Mouse (Mus musculus) forebrain, embryonic 11.5 days (tissue): ENCODE data around the gene Fhl2. TPM values are rescaled to one million over a fixed set of nuclear protein-coding genes. Genes with fewer than 3 reads are reported as not detected.
"Not testable (repeated sequence)": the region's sequence is repeated elsewhere in the genome, so short reads cannot be mapped to it uniquely, and the experiment has no call there.

ENCODE experiments used
- ATAC-seq: fragments of 200-750 bp; cut with Nextera tagmentation; replicated peaks from 2 replicates; pipeline ENCODE4 v1.8.0; 2017; ENCODE audit warnings: moderate TSS enrichment; ENCODE audit not compliant: low FRiP score
- DNase-seq: peaks from one replicate; pipeline ENCODE4 v3.0.0-alpha.2; 2017; ENCODE audit warnings: low spot score
- H3K27ac ChIP-seq: fragments of 300-500 bp; sonication (generic); 2 replicates; pipeline ENCODE4 v1.5.1; 2014; ENCODE audit warnings: low read depth, low read length
- H3K27me3 ChIP-seq: fragments of 300-500 bp; sonication (generic); 2 replicates; pipeline ENCODE4 v1.6.1; 2014; ENCODE audit warnings: mild to moderate bottlenecking, low read length, mixed read lengths; ENCODE audit not compliant: control insufficient read depth, insufficient read depth
- H3K36me3 ChIP-seq: fragments of 300-500 bp; sonication (generic); 2 replicates; pipeline ENCODE4 v1.6.1; 2014; ENCODE audit warnings: mild to moderate bottlenecking, low read length, moderate library complexity, mixed read lengths; ENCODE audit not compliant: control insufficient read depth, insufficient read depth
- H3K4me1 ChIP-seq: fragments of 300-500 bp; sonication (generic); replicated peaks from 2 replicates; pipeline ENCODE4 v1.6.1; 2014; ENCODE audit warnings: low read length, mixed read lengths; ENCODE audit not compliant: control insufficient read depth, insufficient read depth
- H3K4me2 ChIP-seq: fragments of 300-500 bp; sonication (generic); 2 replicates; pipeline ENCODE4 v1.6.1; 2014; ENCODE audit warnings: low read depth, mild to moderate bottlenecking, low read length, moderate library complexity, mixed read lengths; ENCODE audit not compliant: severe bottlenecking
- H3K4me3 ChIP-seq: fragments of 300-500 bp; sonication (generic); 2 replicates; pipeline ENCODE4 v1.5.1; 2014; ENCODE audit warnings: low read depth, low read length
- H3K9ac ChIP-seq: fragments of 300-500 bp; sonication (generic); 2 replicates; pipeline ENCODE4 v1.6.1; 2014; ENCODE audit warnings: low read length
- H3K9me3 ChIP-seq: fragments of 300-500 bp; sonication (generic); 2 replicates; pipeline ENCODE4 v1.6.1; 2016; ENCODE audit warnings: low read length, mixed read lengths; ENCODE audit not compliant: control insufficient read depth
- WGBS: fragments of 180-500 bp; shearing (Covaris S2); extraction: QIAGEN DNeasy Blood & Tissue Kit; methylation state at CpG from one replicate; pipeline ENCODE4 v1.1.7; 2014; 5-methylcytosine and 5-hydroxymethylcytosine counted together
- polyA plus RNA-seq: library from polyadenylated mRNA; unstranded; fragments of >200 nt; fragmentation: Nextera tagmentation; extraction: Ambion mirVana; gene quantifications from 2 replicates; pipeline ENCODE4 v1.2.1, GENCODE M21; 2014

The Fhl2 gene
- polyA plus RNA-seq, 1 experiment from 2014 or later, result 4.0 TPM

- no peaks in the 10 kb centered on the region for H3K9me3 ChIP-seq
- no peak overlapping the region for H3K4me2 ChIP-seq
- WGBS, result 90% methylated on average over 11 of the region's 11 CpGs
Measured at GRCm38 (mm10) chr1:43141555-43141961, 55.2 kb downstream of the Fhl2 start.

GRCm38 (mm10) chr1:43139587-43140266, 57.1 kb downstream of the Fhl2 start:
- peak; percentile 82 for ATAC-seq
- Histone ChIP-seq H3K9ac (no peak overlapping the region), H3K4me3 (no peak overlapping the region), H3K36me3 (no peaks in the 10 kb centered on the region), H3K4me1 (no peaks in the 10 kb centered on the region), H3K27ac (no peak overlapping the region), H3K9me3 (no peaks in the 10 kb centered on the region), H3K4me2 (no peak overlapping the region), H3K27me3 (no peaks in the 10 kb centered on the region)
- 52% methylated on average over 8 of the region's 8 CpGs for WGBS
- DNase-seq, result peak; percentile 94

More at GRCm38 (mm10) chr1:43141555-43141961, 55.2 kb downstream of the Fhl2 start:
- Histone ChIP-seq H3K9ac (no peak overlapping the region), H3K27me3 (no peaks in the 10 kb centered on the region), H3K27ac (no peak overlapping the region), H3K4me1 (no peaks in the 10 kb centered on the region), H3K4me3 (no peak overlapping the region), H3K36me3 (no peaks in the 10 kb centered on the region)
- ATAC-seq, result no peak
- no peak for DNase-seq

DNA sequence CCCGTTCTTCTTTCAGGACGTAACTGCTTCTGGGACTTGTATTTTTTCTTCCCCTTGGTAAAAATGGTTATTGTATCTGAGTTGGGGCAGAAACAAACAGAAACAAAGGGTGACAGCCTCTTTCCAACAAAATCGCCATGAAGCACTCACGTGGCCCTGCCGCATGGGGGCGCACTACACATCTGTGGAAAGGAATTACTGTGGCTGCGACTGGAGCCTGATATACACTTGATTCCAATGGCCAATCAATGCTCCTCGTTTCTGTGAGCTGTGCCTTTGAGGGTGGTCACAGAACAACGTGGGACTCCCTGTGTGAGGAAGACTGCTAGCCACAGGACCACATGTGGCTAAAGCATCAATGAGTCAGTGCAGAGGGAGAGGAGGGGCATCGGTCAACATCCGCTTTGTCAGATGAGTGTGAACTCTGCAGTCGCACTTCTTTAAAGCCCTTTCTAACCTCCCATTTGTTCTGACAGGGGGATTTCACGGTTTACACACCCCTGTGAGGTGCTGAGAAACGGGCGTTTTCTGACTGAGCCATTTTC, 58.4 kb downstream of the Fhl2 start:
- Histone ChIP-seq H3K27me3 (no peaks in the 10 kb centered on the region), H3K4me2 (no peak overlapping the region), H3K9me3 (no peaks in the 10 kb centered on the region), H3K9ac (no peak overlapping the region), H3K27ac (no peak overlapping the region), H3K4me1 (no peaks in the 10 kb centered on the region), H3K4me3 (no peak overlapping the region), H3K36me3 (no peaks in the 10 kb centered on the region)
- DNase-seq (no peak), ATAC-seq (no peak)
- 78% methylated on average over 15 of the region's 15 CpGs for WGBS

DNA sequence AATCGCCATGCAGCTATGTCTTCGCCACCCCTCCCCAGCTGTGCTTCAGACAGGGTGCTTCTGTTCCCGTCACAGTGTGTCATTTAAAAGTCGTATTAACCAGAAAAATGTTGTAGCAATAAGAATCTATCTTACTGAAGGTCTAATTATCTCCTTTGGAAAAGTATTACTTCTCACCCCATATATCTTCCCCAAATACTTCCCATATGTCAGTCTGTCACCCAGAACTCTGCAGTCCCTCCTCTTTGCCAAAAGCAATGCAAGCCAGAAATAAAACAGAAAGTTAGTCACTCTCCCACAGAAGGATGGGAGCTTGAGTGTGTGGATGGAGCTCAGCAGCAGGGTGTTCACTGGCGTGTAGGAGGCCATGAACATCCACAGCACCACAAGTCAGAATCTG, 59.5 kb downstream of the Fhl2 start:
- H3K27me3 ChIP-seq, result no peaks in the 10 kb centered on the region
- no peaks in the 10 kb centered on the region for H3K9me3 ChIP-seq
- no peak overlapping the region for H3K4me2 ChIP-seq
- WGBS, result 85% methylated on average over 5 of the region's 5 CpGs
- H3K4me3 ChIP-seq, result no peak overlapping the region
- ATAC-seq, result no peak
- no peak overlapping the region for H3K9ac ChIP-seq
- no peak overlapping the region for H3K27ac ChIP-seq
- DNase-seq, result no peak
- H3K36me3 ChIP-seq, result no peaks in the 10 kb centered on the region
- no peaks in the 10 kb centered on the region for H3K4me1 ChIP-seq

GRCm38 (mm10) chr1:43136488-43137029, 60.2 kb downstream of the Fhl2 start:
- not testable (repeated sequence) for H3K27me3 ChIP-seq, ATAC-seq, H3K9ac ChIP-seq, H3K36me3 ChIP-seq, DNase-seq, H3K4me2 ChIP-seq, H3K9me3 ChIP-seq, H3K4me3 ChIP-seq, H3K4me1 ChIP-seq, H3K27ac ChIP-seq
- WGBS, result 85% methylated on average over 2 of the region's 2 CpGs

DNA sequence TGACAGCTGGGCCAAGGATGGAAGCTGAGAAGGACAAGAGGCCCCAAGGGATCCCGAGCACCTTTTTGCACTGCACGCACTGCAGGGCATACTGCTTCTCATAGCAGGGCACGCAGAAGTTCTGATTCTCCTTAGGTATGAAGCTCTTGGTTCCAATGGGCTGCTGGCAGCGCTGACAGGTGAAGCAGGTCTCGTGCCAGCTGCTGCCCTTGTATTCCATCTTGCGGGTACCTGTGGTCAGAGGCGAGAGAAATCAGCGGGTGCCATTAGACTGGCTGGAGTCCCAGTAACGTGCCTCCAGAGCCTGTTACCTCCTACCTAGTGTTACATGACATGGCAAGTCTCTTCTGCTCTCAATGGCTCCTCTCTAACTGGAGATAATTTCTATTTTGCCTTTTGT, 65.2 kb downstream of the Fhl2 start:
- no peaks in the 10 kb centered on the region for H3K9me3 ChIP-seq
- no peak overlapping the region for H3K27ac ChIP-seq
- no peak for ATAC-seq
- no peaks in the 10 kb centered on the region for H3K4me1 ChIP-seq
- no peaks in the 10 kb centered on the region for H3K27me3 ChIP-seq
- H3K4me3 ChIP-seq, result no peak overlapping the region
- no peaks in the 10 kb centered on the region for H3K36me3 ChIP-seq
- H3K9ac ChIP-seq, result no peak overlapping the region
- DNase-seq, result no peak
- 91% methylated on average over 9 of the region's 9 CpGs for WGBS
- H3K4me2 ChIP-seq, result no peak overlapping the region

DNA sequence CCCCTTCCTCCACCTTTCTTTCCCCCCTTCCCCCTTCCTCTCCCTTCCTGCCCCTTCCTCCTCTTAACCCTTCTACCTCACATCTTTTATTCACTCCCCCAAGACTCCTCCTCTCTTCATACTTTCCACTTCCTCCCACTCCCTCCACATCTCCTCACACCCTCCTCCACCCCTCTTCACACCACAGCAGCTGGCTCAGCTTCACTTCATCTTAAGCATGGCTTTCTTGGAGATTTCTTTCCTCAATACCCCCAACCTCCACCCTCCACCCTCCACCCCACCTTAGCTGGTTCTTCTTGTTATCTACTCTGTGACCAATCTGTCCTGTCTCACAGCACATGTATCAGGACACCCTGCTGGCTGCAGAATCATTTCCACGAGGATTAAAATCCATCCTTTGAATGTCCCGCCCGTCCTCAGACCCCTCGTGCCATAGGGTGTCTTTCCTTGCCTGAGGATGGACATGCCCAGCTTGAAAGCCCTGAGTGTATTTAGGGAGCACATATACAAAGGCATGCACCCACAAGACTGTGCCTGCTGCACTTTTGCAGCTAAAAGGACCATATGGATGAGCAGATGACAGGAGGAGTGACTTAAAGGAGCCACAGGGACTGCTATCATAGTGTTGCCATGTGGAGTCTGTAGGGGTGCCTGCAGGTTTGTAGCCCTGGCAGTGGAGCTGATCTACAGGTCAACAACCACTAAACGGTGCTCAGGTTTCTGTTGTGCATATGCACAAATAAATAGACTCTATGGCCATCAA, 66.4 kb downstream of the Fhl2 start:
- DNase-seq, result no peak
- Histone ChIP-seq H3K9ac (no peak overlapping the region), H3K4me3 (no peak overlapping the region), H3K27ac (no peak overlapping the region), H3K4me1 (no peaks in the 10 kb centered on the region), H3K9me3 (no peaks in the 10 kb centered on the region), H3K36me3 (no peaks in the 10 kb centered on the region), H3K27me3 (no peaks in the 10 kb centered on the region), H3K4me2 (no peak overlapping the region)
- no peak for ATAC-seq
- 77% methylated on average over 5 of the region's 5 CpGs for WGBS

GRCm38 (mm10) chr1:43127820-43128610, 68.8 kb downstream of the Fhl2 start:
- ATAC-seq (no peak), DNase-seq (no peak)
- 75% methylated on average over 8 of the region's 8 CpGs for WGBS
- no peaks in the 10 kb centered on the region for H3K36me3 ChIP-seq
- H3K9me3 ChIP-seq, result no peaks in the 10 kb centered on the region
- no peaks in the 10 kb centered on the region for H3K27me3 ChIP-seq
- no peak overlapping the region for H3K4me2 ChIP-seq
- no peak overlapping the region for H3K4me3 ChIP-seq
- H3K9ac ChIP-seq, result no peak overlapping the region
- no peaks in the 10 kb centered on the region for H3K4me1 ChIP-seq
- H3K27ac ChIP-seq, result no peak overlapping the region
